Mouse (Mus musculus): ENCODE data around the gene A530032D15Rik.
A peak's percentile ranks its signal among the peaks of the same experiment; 100 is the strongest.
"Not testable (repeated sequence)": the region's sequence is repeated elsewhere in the genome, so short reads cannot be mapped to it uniquely, and the experiment has no call there.

A530032D15Rik gene

DNA sequence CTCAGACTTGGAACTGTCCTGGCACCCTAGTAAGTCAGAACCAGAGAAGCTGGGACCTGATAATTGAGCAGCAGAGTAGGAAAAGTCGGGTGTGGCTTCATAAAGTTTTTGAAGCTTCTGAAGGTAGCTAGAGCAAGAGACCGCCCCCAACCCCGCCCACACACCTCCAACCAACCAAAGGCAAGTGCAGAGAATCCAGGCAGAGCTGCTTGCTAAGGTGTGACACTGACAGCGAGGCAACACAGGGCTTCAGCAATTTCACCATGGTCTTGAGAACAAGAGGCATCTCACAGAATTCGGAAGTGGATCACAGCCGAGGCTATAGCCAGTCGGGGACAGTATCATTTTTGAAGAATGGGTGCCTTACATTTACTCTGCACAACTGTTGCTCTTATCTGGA is at the start of gene A530032D15Rik:
TSS of gene A530032D15Rik (minus strand) at position 101 of the 400 bp plus-strand sequence.
- not testable (repeated sequence) for DNase-seq

DNA sequence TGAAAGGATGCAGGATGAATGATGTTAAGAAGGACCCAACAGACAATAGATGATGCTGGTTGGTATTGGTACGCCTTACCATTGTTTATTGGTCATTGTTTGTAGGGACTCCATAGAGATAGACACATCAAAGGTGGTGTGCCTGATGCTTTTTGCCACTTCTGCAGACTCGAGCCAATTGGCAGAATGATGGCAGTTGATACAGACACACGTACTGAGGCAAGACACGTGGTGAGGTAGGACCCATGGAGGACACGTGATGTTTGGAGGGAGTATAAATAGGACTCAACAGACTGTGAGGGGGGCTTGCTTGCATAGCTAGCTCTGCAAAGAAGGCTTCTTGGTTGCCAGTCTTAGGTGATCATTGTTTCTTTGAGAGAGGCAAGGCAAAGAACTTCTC is 45.5 kb upstream of the A530032D15Rik start:
- DNase-seq, result not testable (repeated sequence)

DNA sequence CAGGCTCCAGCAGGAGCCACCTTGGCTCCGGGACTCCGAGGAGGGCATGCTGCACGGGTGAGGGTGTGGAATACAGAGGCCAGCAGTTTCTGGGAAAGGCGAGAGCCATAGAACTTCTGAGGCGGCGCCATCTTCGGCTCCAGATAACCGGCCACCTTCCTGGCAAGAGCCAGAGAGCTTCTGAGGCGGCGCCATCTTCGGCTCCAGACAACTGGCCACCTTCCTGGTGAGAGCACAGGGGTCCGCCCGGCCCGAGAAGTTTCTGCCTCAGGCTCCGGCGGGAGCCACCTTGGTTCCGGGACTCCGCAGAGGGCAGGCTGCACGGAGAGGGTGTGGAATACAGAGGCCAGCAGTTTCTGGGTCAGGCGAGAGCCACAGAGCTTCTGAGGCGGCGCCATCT is 24.0 kb upstream of the A530032D15Rik start:
- DNase-seq, result not testable (repeated sequence)

DNA sequence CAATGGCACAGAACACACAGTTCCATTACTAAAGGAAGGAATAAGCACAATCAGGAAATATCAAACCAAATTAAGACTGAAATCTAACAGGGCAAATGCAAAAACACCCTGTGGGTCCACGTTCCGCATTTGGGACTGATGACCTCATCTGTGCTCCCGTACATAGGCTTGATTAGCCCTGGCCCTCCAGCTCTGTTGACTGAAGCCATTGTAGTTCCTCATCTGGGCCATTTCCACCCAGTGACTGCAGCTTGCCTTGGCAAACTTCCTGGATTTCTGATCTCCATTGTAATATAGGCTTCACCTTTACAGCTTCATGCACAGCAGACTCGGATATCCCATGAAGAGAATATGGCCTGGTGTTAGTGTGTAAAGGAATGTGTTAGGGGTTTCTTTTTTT is 12.2 kb upstream of the A530032D15Rik start:
- not testable (repeated sequence) for DNase-seq

DNA sequence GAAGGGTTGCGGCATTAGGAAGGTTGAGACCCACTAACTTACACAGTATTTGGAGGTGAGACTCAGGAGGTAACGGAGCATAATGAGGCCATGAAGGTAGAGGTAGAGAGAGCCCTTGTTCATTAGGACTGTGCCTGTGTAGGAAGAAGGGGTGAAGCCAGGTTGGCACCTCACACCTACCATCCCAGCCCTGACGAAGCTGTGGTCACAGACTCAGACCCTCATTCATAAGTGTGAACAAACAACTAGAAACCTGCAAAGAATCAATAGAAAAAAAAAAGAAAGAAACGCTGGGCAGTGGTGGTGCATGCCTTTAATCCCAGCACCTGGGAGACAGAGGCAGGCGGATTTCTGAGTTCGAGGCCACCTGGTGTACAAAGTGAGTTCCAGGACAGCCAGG is 8.7 kb upstream of the A530032D15Rik start:
- not testable (repeated sequence) for DNase-seq

DNA sequence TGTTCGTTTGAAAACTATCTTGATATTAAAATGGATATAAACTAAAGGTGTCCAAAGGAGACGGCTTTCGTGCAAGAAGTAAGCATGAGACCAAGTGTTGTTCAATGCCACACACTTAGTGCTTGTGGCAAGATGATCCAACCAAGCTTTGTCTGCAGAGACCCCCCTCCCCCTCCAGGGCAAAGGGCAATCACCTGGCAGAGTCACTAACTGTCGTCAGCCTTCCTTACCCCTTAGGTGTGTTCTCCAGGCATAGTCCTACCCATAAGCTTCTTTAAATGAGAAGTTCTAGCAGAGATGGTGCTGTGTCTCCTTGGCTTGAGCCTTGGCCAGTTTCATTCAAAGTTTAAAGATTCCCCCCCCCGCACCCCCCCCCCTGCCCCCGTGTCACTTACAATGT is 7.9 kb upstream of the A530032D15Rik start:
- DNase-seq, result not testable (repeated sequence)

DNA sequence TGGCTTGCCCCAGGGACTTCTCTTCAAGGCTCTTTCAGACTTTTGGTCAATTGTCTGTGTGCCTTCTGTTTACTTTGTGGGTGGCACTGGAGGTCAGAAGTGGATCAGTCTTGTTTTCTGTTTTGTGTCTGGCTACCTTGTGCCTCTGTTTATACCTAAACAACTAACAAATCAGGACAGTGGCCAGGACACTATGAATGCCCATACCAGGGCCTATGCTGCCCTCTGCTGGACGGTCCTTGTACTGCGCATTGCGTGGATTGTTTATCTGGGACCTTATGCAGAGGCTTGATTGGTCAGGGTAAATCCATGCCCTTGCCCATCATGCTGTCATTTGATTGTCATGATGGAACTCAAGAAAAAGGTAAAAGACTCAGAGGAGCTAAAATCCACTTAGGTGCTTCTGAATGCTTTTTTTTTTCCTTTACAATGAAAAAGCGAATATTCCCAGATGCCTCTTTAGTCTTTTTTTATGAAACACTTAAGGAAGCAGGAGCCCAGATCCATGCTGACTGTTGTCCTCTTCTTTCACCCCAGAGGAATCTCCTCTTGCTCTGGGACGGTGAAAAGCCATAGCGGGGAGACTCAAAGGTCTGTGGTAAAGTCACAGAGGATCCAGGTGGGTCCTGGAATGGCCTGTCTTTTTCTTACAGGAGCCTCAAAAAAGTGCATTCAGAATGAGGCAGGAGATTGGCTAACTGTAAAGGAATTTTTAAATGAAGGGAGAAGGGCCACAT is 5.2 kb upstream of the A530032D15Rik start:
- peak; percentile 32 for DNase-seq

DNA sequence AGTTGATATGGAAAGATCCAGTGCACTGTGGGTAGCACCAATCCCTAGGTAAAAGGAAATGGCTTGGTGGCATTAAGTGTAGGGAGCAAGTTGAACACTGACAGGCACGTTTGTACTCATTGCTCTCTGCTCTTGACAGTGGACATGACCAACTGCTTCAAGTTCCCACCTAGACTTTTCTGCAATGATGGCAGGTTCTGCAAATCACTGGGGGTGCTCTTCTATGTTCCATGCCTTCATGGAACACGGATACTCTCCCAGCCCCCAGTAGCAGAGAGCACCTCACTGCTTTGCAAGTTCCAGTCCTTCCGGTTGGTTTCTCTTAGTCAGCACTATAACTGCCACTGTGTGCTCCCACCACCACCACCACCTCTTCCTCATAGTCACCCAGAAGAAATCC is 4.4 kb upstream of the A530032D15Rik start:
- DNase-seq, result not testable (repeated sequence)

DNA sequence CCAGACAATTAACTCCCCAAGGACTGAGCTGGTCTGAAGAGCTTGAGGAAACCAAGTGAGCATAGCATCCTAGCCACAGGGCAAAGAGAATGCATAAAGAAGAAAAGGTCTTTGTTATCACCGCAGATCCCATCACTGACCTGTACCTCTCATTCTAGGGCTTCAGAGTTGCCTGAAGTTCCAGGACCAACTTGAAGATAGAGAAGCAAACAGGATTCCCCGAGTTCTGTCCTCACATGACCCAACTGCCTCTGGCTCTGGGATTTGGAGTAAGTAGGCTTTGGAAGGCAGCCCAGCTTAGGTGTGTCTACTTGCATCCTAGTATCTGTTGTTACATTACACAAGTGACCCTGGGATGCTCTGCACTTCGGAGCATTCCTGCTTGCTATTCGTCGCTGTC is 3.2 kb upstream of the A530032D15Rik start:
- DNase-seq, result not testable (repeated sequence)

DNA sequence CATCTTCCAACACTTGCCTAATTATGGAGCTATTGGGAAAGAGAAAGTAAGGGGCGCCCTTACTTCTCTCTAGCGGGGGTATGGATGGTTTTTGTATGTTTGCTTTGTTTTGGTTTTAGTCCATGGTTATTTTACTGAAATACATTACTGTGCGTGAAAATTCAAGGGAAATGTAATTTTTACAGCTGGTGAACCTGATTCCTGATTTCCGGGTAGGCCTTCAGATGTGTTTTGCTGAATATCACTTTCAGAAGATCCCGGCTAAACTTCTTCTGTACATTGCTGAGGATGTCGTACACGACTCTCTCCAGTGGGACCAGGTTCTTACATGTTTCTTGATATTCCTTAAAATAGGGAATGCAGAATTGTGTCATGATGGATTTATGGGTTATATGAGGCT is 2.6 kb upstream of the A530032D15Rik start:
- DNase-seq, result not testable (repeated sequence)

DNA sequence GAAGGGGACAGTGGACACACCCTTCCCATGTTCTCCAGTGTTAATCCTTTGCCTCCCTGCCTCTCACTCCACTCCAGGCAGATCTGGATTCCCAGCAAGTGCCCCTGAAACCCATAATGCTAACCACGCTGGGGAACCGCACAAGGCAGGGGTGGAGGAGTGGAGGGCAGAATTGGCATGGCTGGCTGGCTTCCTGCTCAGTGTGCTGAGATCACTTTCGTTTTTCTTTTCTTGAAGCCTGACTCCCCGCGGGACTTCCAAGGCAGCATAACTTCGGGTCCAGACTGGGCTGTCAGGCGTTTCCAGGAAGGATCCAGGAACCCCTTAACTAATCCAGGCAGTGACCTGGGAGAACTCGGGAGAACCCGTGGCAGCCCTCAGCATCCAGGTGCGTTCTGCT is 1.9 kb upstream of the A530032D15Rik start:
- not testable (repeated sequence) for DNase-seq

DNA sequence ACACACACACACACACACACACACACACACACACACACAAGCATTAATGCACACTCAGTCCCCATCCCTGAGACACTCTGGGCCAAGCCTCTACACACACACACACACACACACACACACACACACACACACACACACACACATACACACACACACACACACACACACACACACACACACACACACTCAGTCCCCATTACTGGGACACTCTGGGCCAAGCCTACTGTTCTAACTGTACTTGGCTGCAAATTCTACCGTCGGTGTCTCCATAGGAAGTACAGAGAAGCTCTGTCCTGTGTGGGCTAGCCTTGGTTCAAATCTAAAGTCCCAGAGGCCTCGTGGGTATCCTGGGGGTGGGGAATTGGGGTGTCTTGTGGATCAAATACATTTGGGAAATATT is 1.2 kb upstream of the A530032D15Rik start:
- not testable (repeated sequence) for DNase-seq

DNA sequence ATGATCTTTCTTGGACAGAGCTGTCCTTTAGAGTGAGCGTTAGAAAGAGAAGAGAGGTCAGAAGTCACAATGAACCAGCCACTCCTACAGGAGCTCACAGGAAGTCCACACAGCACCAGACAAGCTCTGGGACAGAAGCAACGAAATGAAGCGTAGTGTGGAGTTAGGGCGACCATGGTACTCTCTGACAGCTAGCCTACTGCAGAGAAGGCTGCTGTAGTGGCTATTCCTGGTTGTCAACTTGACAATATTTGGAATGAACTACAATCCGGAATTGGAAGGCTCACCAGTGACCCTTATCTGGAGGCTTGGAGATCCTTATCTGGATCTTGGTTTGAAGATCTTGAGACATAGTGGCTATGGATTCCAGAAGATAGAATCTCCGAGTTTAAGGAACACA is 3.6 kb downstream of the A530032D15Rik start:
- not testable (repeated sequence) for DNase-seq

DNA sequence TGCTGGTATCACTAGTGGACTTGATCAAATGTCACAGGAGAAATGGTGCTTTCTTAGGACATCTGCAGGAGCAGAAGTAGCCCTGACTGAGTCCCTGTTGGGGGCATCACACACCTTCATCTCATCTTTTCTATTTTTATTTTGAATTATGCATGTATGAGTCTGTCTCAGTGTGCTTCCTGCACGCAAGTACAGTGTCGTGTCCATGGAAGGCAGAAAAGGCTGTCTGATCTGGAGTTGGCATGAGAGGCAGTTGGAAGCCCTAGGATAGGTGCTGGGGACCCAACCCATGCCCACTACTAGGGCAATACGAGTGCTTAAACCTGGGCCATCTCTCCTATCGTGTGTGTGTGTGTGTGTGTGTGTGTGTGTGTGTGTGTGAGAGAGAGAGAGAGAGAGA is 4.3 kb downstream of the A530032D15Rik start:
- not testable (repeated sequence) for DNase-seq

DNA sequence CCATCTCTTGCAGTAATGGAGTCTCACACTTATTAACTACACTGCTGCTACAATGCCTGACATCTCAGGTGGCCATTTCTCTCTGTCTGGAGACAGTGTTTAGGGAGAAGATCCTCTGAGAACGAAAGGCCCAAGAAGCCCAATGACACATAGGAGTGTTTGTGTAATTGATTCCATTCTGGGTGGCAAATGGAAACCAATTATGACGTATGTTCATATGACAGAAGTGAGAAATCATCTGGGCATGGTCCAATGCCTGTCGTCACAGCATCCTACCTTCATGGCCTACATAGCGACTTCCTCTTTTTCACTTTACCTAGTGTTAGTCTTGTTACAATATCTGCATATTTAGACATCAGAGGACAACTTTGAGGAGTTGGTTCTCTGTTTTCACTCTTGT is 7.9 kb downstream of the A530032D15Rik start:
- not testable (repeated sequence) for DNase-seq

DNA sequence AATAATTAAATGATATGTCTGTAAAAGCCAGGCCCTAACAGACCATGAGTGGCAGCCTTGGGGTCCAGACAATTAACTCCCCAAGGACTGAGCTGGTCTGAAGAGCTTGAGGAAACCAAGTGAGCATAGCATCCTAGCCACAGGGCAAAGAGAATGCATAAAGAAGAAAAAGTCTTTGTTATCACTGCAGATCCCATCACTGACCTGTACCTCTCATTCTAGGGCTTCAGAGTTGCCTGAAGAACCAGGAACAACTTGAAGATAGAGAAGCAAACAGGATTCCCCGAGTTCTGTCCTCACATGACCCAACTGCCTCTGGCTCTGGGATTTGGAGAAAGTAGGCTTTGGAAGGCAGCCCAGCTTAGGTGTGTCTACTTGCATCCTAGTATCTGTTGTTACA is 9.8 kb downstream of the A530032D15Rik start, which contains the start of gene Gm10553:
TSS of gene Gm10553 (plus strand) at position 301 of the 400 bp plus-strand sequence.
- not testable (repeated sequence) for DNase-seq

DNA sequence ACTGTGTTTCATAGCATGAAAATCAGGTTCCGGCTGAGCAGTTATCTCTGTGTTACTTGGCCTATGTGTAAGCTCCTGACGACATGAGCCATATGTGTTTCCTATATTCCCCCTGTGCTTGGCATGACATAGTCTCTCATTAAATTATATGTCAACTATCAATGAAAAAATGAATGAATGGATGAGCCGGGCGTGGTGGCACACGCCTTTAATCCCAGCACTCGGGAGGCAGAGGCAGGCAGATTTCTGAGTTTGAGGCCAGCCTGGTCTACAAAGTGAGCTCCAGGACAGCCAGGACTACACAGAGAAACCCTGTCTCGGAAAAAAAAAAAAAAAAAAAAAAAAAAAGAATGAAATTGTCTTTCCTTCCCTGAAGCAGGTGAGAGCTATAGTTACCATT is 10.6 kb downstream of the A530032D15Rik start:
- not testable (repeated sequence) for DNase-seq

DNA sequence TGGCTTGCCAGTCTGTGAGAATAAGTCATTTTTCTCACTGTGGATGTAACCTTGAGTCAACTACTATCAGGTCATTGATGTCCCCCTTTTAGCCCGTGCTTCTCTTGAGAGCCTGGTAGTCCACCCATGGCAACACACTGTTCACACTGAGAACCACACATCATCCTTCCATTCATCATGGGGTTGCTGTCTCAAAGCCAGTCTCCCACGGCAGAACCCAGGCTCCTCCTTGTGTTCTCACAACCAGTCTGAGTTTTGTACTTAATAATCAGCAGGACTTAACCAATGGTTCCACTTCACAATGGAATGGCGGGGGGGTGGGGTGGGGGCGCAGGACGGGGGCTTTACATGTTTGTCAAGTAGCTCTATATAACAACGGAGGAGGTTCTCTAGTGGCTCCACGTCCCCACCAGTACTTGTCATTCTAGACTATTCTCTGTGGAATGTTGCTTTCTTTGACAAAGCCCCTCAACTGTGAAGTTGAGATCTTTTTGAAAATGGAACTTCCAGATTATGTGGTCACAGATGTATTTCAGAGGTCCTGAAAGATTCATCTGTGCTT is 16.6 kb downstream of the A530032D15Rik start:
- not testable (repeated sequence) for DNase-seq

DNA sequence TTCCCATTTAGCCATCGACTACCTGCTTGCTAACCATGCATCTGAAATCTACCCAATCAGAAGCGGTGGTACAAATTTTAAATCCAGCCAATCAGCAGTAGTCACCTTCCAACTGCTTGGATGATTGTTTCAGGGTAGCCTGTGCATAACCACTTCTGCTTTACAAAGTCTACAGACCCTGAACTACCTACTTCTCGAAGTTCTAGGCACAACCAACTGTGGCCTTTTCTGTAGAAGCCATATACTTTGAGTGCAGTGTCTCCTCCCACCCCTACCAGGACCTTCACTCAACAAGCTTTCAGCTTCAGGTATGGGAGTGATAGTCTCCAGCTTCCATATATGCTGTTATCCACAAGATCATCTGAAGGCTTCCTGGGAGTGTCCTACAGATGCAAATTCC is 17.5 kb downstream of the A530032D15Rik start:
- not testable (repeated sequence) for DNase-seq

DNA sequence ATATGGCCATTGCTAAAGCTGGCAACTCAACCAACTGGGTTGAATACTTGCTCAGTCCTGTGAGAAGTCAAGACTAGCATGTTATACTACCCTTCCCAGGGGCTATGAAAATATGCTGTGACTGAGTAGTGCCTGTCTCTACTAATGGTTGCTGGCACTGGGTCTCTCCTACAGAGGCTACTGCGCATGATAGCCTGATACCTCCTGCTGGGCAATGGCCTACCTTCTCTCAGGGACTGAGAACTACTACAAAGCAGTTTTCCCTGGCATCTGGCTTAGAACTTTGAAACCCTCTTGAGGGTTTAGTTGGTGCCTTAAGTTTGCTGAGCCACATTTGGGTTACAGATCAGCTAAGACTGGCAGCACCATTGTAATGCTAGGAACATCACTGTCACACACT is 23.4 kb downstream of the A530032D15Rik start:
- DNase-seq, result not testable (repeated sequence)

DNA sequence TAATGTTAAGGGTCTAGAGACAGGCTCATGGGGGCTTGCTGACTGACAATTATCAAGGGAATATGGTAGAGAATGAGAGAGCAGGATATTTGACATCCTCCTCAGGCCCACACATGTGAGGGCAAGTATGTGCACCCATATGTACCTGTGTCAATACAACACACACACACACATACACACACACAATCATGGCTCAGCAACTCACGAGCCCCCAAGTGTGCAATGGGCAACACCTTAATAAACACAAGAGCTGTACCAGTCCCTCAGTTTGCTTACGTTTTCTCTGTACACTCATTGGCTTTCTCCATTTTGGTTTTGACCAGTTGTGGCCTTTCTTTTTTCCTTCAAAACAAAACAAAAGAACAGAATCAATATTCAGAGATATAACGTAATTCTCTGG is 24.9 kb downstream of the A530032D15Rik start:
- DNase-seq, result not testable (repeated sequence)

DNA sequence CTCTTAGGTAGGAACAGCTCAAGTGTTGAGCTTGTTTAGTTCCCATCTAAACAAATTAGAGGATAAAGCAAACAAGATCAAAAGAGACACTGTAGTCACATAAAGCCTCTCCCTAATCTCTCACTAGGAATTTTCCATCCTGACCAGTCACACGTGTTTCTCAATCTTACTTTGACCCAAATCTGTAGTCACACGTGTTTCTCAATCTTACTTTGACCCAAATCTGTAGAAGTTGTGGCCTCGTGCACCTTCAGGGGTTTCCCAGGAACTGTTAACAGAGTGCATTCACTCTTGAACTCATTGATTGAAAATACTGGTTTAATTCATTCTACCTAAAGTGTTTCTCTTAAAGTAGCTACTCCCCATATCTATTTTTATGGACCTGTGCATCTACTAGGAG is 36.6 kb downstream of the A530032D15Rik start:
- not testable (repeated sequence) for DNase-seq

DNA sequence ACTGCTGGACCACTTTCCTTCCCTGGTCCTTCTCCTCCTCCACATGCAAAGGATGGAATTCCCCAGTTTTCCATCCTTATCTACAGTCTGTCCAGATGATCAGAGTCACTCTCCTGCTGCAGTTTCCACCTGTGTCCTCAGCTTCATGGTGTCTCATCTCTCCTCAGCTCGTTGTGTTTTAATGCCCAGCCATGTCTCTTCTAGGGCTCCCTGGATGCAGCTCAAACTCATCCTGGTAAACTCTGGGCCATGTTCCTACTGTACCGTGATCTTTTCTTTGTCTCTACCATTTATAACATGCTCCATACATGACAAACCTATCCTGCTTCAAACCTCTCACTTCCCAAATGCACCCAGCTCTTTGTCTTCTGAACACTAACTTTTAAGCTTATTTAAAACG is 38.0 kb downstream of the A530032D15Rik start:
- not testable (repeated sequence) for DNase-seq

DNA sequence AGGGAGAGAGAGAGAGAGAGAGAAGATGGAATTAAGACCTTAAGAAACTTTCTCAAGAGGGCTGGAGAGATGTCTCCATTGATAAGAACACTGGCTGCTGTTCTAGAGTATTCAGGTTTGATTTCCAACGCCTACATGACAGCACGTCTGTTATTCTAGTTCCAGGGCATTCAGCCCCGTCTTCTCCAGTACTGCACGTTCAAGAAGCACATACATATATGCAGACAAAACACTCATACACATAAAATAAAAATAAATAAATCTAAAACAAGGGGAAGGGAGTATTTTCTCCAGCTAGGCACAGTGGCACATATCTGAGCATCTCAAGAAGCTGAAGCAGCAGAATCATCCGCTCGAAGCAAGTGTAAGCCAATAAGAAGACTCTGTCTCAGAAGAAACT is 73.9 kb downstream of the A530032D15Rik start:
- not testable (repeated sequence) for DNase-seq
